Mouse (Mus musculus): Measurements from ENCODE around the gene Epha4. TPM values are rescaled to one million over a fixed set of nuclear protein-coding genes. Genes with fewer than 3 reads are reported as not detected.

Epha4 gene
- polyA plus RNA-seq, 1 experiment, result 0.22 TPM

DNA sequence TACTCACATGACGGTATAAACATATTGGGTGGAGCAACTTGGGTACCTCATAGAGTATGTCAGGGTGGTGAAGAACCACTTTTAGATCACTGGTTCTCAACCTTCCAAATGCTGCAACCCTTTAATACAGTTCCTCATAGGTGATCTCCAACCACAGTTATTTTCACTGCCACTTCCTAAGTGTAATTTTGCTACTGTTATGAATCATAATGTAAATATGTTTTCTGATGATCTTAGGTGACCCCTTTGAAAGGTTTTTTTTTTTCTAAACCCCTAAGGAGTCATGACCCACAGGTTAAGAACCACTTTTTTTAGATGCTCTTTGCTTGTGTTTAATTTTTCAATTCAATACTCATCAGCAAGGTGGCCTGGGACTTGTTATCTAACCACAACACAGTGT, 151.0 kb downstream of the Epha4 start:
- Histone ChIP-seq H3K4me3 (ENCODE audit: control insufficient read depth, low read depth, low read length) (no peak overlapping the region), H3K36me3 (ENCODE audit: control insufficient read depth, insufficient read depth, low read length) (no peaks in the 10 kb centered on the region), H3K4me1 (ENCODE audit: control insufficient read depth, insufficient read depth, low read length) (no peaks in the 10 kb centered on the region), H3K27me3 (ENCODE audit: control insufficient read depth, insufficient read depth, low read length) (no peaks in the 10 kb centered on the region), H3K27ac (ENCODE audit: control insufficient read depth, insufficient read depth, low read depth, low read length) (no peak overlapping the region)
- TF ChIP-seq CTCF (IDR thresholded peaks at IDR 0.05; ENCODE audit: control insufficient read depth, insufficient read depth, insufficient replicate concordance, low read depth, low read length) (no peak), POLR2A (IDR thresholded peaks at IDR 0.05; ENCODE audit: control insufficient read depth, low read depth, low read length) (no peak)

DNA sequence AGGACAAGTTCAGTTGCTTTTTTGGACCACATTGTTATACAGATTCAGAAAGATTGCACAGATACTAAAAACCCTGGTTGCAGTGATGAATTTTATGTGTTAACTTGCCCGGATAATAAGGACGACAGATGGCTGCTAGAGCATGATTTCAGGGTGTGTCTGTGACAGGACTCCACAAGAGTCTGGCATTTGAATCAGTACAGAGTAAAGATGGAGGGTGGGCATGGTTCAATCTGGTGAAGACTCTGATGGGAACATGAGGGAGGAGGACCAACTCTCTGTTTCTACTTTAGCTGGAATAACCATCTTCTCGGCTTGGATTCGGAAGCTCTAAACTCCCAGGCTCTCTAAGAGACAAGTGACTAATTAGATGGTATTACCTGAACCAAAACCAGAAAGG, 168.4 kb downstream of the Epha4 start:
- no peaks in the 10 kb centered on the region for H3K36me3 ChIP-seq (ENCODE audit: control insufficient read depth, insufficient read depth, low read length)
- no peak overlapping the region for H3K27ac ChIP-seq (ENCODE audit: control insufficient read depth, insufficient read depth, low read depth, low read length)
- H3K4me3 ChIP-seq (ENCODE audit: control insufficient read depth, low read depth, low read length), result no peak overlapping the region
- H3K4me1 ChIP-seq (ENCODE audit: control insufficient read depth, insufficient read depth, low read length), result no peaks in the 10 kb centered on the region
- no peaks in the 10 kb centered on the region for H3K27me3 ChIP-seq (ENCODE audit: control insufficient read depth, insufficient read depth, low read length)
- TF ChIP-seq CTCF (IDR thresholded peaks at IDR 0.05; ENCODE audit: control insufficient read depth, insufficient read depth, insufficient replicate concordance, low read depth, low read length) (no peak), POLR2A (IDR thresholded peaks at IDR 0.05; ENCODE audit: control insufficient read depth, low read depth, low read length) (no peak)

DNA sequence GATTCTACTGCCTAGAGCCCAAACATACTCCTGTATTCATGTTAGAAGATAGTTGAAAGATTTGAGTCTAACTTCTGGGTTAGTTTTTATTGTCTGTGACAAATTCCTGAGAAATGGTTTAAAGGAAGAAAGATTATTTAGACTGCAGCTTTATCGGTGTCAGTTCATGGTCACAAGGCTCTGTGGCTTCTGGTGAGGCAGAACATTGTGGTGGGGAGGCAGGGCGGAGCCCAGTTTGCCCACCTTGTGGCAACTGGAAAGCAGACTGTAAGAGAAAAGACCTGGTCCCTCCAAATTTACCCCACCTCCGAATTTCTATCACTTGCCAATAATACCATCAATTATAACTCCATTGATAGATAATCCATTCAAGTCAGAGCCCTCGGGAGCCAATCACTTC, 171.1 kb downstream of the Epha4 start:
- no peak for TF ChIP-seq CTCF (IDR thresholded peaks at IDR 0.05; ENCODE audit: control insufficient read depth, insufficient read depth, insufficient replicate concordance, low read depth, low read length)
- no peak for TF ChIP-seq POLR2A (IDR thresholded peaks at IDR 0.05; ENCODE audit: control insufficient read depth, low read depth, low read length)
- Histone ChIP-seq H3K36me3 (ENCODE audit: control insufficient read depth, insufficient read depth, low read length) (no peaks in the 10 kb centered on the region), H3K4me3 (ENCODE audit: control insufficient read depth, low read depth, low read length) (no peak overlapping the region), H3K4me1 (ENCODE audit: control insufficient read depth, insufficient read depth, low read length) (peaks cover 6% of the 10 kb centered on the region), H3K27me3 (ENCODE audit: control insufficient read depth, insufficient read depth, low read length) (no peaks in the 10 kb centered on the region), H3K27ac (ENCODE audit: control insufficient read depth, insufficient read depth, low read depth, low read length) (no peak overlapping the region)

DNA sequence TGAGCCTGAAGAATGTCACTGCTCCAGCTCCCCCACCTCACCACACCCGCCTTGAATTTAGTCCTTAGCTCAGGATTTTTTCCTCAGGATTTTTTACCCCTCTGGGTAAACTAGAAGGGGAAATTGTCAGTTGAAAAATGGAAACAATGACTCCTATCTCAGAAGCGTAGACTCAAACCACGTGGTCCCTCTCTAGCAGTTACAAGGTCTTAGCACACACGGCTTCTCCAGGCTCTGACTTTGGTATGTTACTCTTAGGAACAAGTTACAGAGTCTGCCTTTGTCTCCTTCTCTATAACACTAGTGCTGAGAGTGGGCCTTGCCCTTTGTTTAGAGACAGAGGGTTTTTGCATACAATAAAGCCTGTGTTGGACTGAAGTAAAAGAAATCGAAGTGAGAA, 175.2 kb downstream of the Epha4 start:
- TF ChIP-seq CTCF (IDR thresholded peaks at IDR 0.05; ENCODE audit: control insufficient read depth, insufficient read depth, insufficient replicate concordance, low read depth, low read length) (no peak), POLR2A (IDR thresholded peaks at IDR 0.05; ENCODE audit: control insufficient read depth, low read depth, low read length) (no peak)
- no peak overlapping the region for H3K4me3 ChIP-seq (ENCODE audit: control insufficient read depth, low read depth, low read length)
- peaks cover 6% of the 10 kb centered on the region for H3K4me1 ChIP-seq (ENCODE audit: control insufficient read depth, insufficient read depth, low read length)
- H3K27ac ChIP-seq (ENCODE audit: control insufficient read depth, insufficient read depth, low read depth, low read length), result no peak overlapping the region
- H3K27me3 ChIP-seq (ENCODE audit: control insufficient read depth, insufficient read depth, low read length), result no peaks in the 10 kb centered on the region
- no peaks in the 10 kb centered on the region for H3K36me3 ChIP-seq (ENCODE audit: control insufficient read depth, insufficient read depth, low read length)

DNA sequence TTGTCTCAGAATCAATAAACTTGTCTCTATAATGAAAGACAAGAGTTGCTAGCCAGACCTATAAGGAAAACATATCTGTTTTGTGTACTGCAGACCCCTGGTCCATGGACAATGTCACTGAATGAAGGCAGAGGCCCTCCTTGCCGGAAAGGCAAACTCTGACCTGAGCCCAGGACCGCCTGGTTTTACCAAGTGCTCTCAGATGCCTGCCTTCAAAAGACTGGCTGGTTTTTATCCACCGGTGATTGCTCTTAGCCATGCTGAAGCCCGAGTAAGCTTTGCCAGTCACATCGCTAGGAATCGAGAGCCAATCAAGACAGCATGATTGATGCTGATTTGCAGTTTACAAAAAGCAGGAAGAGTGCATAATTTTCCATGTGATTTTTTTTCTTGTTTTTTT, 176.5 kb downstream of the Epha4 start:
- TF ChIP-seq POLR2A (IDR thresholded peaks at IDR 0.05; ENCODE audit: control insufficient read depth, low read depth, low read length) (no peak), CTCF (IDR thresholded peaks at IDR 0.05; ENCODE audit: control insufficient read depth, insufficient read depth, insufficient replicate concordance, low read depth, low read length) (no peak)
- no peaks in the 10 kb centered on the region for H3K36me3 ChIP-seq (ENCODE audit: control insufficient read depth, insufficient read depth, low read length)
- peaks cover 6% of the 10 kb centered on the region for H3K4me1 ChIP-seq (ENCODE audit: control insufficient read depth, insufficient read depth, low read length)
- H3K27ac ChIP-seq (ENCODE audit: control insufficient read depth, insufficient read depth, low read depth, low read length), result no peak overlapping the region
- no peaks in the 10 kb centered on the region for H3K27me3 ChIP-seq (ENCODE audit: control insufficient read depth, insufficient read depth, low read length)
- no peak overlapping the region for H3K4me3 ChIP-seq (ENCODE audit: control insufficient read depth, low read depth, low read length)

DNA sequence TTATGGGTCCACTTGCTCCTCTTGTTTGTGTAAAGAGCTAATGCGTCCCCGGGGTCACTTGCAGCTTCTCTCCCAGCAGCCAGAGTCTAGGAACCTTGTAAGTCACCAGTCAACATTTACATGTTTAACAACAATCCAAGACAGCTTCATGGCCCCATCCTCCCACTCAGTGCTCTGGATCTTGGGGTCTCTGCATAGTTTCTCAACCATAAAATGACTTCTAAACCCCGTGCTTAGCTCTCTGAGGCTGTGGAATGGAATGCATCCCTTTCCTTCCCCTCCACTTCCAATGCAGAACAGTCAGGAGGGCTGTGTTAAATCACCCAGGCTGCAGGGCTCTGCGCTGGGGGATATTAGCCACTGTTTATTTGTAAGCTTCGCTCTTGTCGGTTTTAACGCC, 178.0 kb downstream of the Epha4 start:
- Histone ChIP-seq H3K36me3 (ENCODE audit: control insufficient read depth, insufficient read depth, low read length) (no peaks in the 10 kb centered on the region), H3K4me1 (ENCODE audit: control insufficient read depth, insufficient read depth, low read length) (peaks cover 6% of the 10 kb centered on the region), H3K27me3 (ENCODE audit: control insufficient read depth, insufficient read depth, low read length) (no peaks in the 10 kb centered on the region), H3K27ac (ENCODE audit: control insufficient read depth, insufficient read depth, low read depth, low read length) (no peak overlapping the region), H3K4me3 (ENCODE audit: control insufficient read depth, low read depth, low read length) (no peak overlapping the region)
- TF ChIP-seq CTCF (IDR thresholded peaks at IDR 0.05; ENCODE audit: control insufficient read depth, insufficient read depth, insufficient replicate concordance, low read depth, low read length), result no peak

DNA sequence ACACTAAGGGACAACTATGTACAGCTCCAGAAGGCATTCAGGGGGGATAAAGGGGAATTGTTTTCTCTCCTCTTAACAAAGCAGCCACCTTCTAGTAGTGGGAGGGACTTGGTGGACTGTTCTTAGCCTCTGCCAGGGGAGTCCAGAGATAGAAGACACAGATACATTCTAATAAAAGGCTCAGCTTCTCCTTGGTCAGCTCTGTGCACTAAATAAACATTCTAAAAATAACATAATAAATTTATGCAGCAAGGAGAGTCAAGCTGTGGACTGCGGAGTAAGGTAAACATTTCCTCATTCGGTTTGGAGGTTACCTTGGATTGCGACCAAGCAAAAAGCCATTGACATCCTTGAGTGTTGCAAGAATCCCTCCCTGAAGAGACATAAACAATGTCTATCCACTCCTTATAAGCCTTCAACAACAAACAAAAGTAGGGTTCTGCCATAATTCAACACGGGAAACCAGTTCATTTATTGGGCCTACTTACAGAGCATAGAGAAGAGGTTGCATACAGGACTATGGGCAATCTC, 196.2 kb downstream of the Epha4 start:
- no peaks in the 10 kb centered on the region for H3K4me1 ChIP-seq (ENCODE audit: control insufficient read depth, insufficient read depth, low read length)
- no peaks in the 10 kb centered on the region for H3K27me3 ChIP-seq (ENCODE audit: control insufficient read depth, insufficient read depth, low read length)
- no peaks in the 10 kb centered on the region for H3K36me3 ChIP-seq (ENCODE audit: control insufficient read depth, insufficient read depth, low read length)
- TF ChIP-seq CTCF (IDR thresholded peaks at IDR 0.05; ENCODE audit: control insufficient read depth, insufficient read depth, insufficient replicate concordance, low read depth, low read length) (no peak), POLR2A (IDR thresholded peaks at IDR 0.05; ENCODE audit: control insufficient read depth, low read depth, low read length) (no peak)
- no peak overlapping the region for H3K4me3 ChIP-seq (ENCODE audit: control insufficient read depth, low read depth, low read length)
- no peak overlapping the region for H3K27ac ChIP-seq (ENCODE audit: control insufficient read depth, insufficient read depth, low read depth, low read length)
